Mouse (Mus musculus) lung, postnatal 0 days (tissue): ENCODE data around the gene Ppp2r2c.

Experiments used
- CTCF ChIP-seq: IDR thresholded peaks from 2 replicates; pipeline ENCODE4 v1.5.1; 2016; ENCODE audit warnings: antibody characterized with exemption, mild to moderate bottlenecking
- EP300 ChIP-seq: IDR thresholded peaks from 2 replicates; pipeline ENCODE4 v1.6.1; 2016; ENCODE audit warnings: antibody characterized with exemption, mild to moderate bottlenecking, control low read depth

DNA sequence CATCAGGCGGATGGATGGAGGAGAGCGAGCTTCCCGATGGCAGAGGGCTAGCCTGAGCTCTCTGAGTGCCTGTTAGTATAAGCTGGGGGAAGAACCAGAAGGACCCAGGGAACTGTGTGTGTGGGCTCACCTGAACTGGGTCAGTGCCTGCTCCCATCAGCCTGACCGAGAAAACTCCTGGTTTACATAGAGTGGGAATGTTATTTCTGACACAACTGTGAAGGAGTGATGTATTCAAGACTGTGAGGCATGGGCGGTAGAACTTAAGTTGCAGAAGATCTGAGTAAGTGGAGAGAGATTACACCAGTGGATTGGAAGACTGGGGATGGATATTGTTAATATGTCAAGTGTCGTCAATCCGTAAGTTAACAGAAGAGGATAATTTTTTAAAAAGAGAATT, 11.8 kb upstream of the Ppp2r2c start:
- TF ChIP-seq CTCF (no peak), EP300 (no peak)
